Mouse (Mus musculus) neutrophil, adult 59 days (primary cell): ENCODE data around the gene Sec14l4. TPM values are rescaled to one million over a fixed set of nuclear protein-coding genes. Genes with fewer than 3 reads are reported as not detected.

Experiments used
- total RNA-seq, 2 experiments: library from RNA; stranded (reverse); gene quantifications; 1 replicate in 1 of 2; 2 replicates in 1 of 2; pipeline ENCODE4 v1.2.4; 2023

Gene Sec14l4
- total RNA-seq, result not detected

GRCm38 (mm10) chr11:4031126-4031941 is at the start of gene Sec14l4:
Gene Sec14l4, plus strand, starts transcription at chr11:4031462.

GRCm38 (mm10) chr11:3983291-3983862 is 47.9 kb upstream of the Sec14l4 start, which contains the start of gene Gal3st1:
Gene Gal3st1, plus strand, starts transcription at chr11:3983636.

DNA sequence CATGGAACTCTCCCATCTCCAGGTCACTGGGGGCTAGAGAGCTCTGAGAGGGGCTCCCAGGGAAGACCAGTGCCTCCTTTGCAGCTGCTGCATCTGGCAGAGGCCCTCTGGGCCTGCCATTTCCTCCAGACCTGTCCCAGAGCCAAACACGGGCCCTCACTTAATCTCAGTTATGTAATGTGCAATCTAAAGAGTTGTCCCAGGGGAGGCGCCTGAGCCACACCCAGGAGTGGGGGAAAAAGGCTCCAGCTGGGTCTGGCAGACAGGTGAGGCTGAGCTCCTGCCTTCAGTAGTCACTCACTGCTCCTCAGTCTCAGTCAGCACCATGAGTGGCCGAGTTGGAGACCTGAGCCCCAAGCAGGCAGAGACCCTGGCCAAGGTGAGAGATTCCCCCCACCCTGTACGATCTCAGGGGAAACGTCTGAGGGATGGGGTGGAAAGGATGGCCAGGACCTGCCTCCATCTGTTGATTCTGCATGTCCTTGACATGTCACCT is 33.4 kb downstream of the Sec14l4 start, which contains the start of gene Sec14l3:
Sec14l3 (plus strand) TSS at position 215 of the 496 bp plus-strand sequence.

DNA sequence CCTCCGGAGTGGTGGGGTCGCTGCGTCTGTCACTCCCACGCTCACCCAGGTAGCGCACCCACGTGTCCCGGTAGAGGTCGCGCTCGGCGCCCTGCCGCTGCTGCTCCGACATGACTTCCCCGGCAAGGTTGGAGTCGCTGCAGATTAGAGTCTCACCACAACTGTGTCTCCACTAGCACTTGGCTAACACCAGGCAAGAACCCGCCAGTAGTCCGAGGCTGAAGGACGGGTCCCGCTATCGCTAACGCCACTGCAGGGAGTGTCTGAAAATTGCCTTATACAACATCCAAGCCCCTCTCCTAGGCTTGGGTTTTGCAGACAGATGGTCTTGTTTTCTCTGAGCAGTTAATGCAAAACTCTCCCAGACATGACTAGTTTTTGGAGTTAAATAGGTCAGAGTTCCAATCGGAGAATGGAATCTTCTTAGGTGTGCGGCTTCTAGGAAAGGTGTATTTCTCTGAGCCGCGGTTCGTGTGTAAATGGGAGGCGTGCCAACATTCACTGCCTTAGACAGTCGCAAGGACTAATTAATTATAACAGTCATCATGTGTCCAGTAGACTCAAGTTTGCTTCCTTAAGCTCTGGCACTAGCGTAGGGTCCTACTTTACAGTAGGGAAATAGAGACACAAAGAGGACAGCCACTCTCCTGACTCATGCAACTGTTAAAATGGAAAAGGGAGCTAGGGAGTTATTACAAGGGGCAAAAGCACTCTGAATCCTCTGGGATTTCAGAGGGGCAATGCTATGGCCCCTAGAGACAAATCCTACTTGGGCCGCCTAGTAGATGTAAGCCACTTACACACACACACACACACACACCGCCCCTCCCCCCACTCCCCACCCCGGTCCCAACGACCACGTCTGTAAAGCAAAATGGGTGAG is 64.2 kb downstream of the Sec14l4 start, which contains the start of gene Mtfp1:
Mtfp1 (minus strand) TSS at position 275 of the 883 bp plus-strand sequence.

Other genes starting within 250 kb of the Sec14l4 start
- not detected for gene Osbp2, start 167.6 kb upstream of the Sec14l4 start, total RNA-seq
- gene 4921536K21Rik, start 136.4 kb upstream of the Sec14l4 start, total RNA-seq, result under 1 TPM; 0.46 to 0.49 TPM
- gene Dusp18, start 136.2 kb upstream of the Sec14l4 start, total RNA-seq, result 1 to 10 TPM; 5.1 TPM
- 10 to 100 TPM in 1 of 2 experiments, 1 to 10 TPM in 1; 9.0 to 13.4 TPM for gene Slc35e4, start 116.8 kb upstream of the Sec14l4 start, total RNA-seq
- gene Tcn2, start 99.3 kb upstream of the Sec14l4 start, total RNA-seq, result 100 to 1,000 TPM; 171 to 175 TPM
- 10 to 100 TPM; 28.1 to 32.8 TPM for gene Pes1, start 67.5 kb upstream of the Sec14l4 start, total RNA-seq
- not detected for gene 4930556J24Rik, start 54.7 kb upstream of the Sec14l4 start, total RNA-seq
- under 1 TPM in 1 of 2 experiments, not detected in 1; 0.22 TPM for gene Gal3st1, start 47.8 kb upstream of the Sec14l4 start, total RNA-seq
- gene Sec14l3, start 33.4 kb downstream of the Sec14l4 start, total RNA-seq, result not detected
- gene Mtfp1, start 64.0 kb downstream of the Sec14l4 start, total RNA-seq, result 1 to 10 TPM; 1.1 to 1.9 TPM
- 1 to 10 TPM; 1.2 to 5.2 TPM for gene Sec14l2, start 92.0 kb downstream of the Sec14l4 start, total RNA-seq
- gene Rnf215, start 103.7 kb downstream of the Sec14l4 start, total RNA-seq, result 10 to 100 TPM; 11.5 to 14.2 TPM
- 1 to 10 TPM in 1 of 2 experiments, under 1 TPM in 1; 0.77 to 1.2 TPM for gene Ccdc157, start 128.8 kb downstream of the Sec14l4 start, total RNA-seq
- gene Sf3a1, start 128.9 kb downstream of the Sec14l4 start, total RNA-seq, result 10 to 100 TPM; 33.6 to 39.2 TPM
- gene Tbc1d10a, start 155.3 kb downstream of the Sec14l4 start, total RNA-seq, result 10 to 100 TPM; 12.8 to 17.3 TPM
- gene Castor1, start 186.8 kb downstream of the Sec14l4 start, total RNA-seq, result 1 to 10 TPM; 4.3 to 4.8 TPM
- gene Osm, start 205.0 kb downstream of the Sec14l4 start, total RNA-seq, result 100 to 1,000 TPM; 334 to 395 TPM
- 1 to 10 TPM in 1 of 2 experiments, under 1 TPM in 1; 0.93 to 1.3 TPM for gene Lif, start 226.1 kb downstream of the Sec14l4 start, total RNA-seq